Mouse (Mus musculus): Measurements from ENCODE around the gene Clrn3. TPM values are rescaled to one million over a fixed set of nuclear protein-coding genes. Genes with fewer than 3 reads are reported as not detected.
"Not testable (repeated sequence)": the region's sequence is repeated elsewhere in the genome, so short reads cannot be mapped to it uniquely, and the experiment has no call there.

Clrn3 gene
- 14.3 and 17.3 TPM in 2 replicates for polyA plus RNA-seq (2015; fragmentation: Nextera tagmentation; extraction: Ambion mirVana)

- ATAC-seq (ENCODE audit: low FRiP score, low TSS enrichment) = 0 out of 2 replicates have a peak, but pooled peaks have one; percentile 57
- WGBS = 52% methylated on average over 7 of the region's 7 CpGs
These were observed at the start of gene Clrn3 for GRCm38 (mm10) chr7:135528515-135528914. Gene Clrn3 (minus strand): TSS chr7:135528654.

DNA sequence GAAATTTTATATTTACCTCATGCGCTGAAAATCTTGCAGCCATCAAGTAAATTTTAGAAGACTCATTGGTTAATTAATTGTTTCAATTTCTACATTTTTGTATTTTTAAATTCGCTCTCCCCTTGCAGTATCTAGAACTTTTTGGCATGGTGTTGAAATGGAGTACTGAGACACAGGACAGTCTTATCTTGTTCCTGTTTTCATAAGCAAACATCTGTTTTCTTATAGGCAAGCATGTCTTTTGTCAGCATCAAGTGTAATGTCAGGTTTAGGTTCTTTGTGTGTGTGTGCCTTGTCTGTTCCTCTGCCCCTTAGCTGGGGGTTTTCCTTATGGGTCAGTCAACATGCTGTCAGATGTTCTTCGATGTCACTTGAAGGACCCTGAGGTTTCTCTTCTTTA, 47.9 kb upstream of the Clrn3 start:
- no peak for ATAC-seq (ENCODE audit: low FRiP score, low TSS enrichment)
- H3K4me2 ChIP-seq (replicated peaks; ENCODE audit: low read depth, low read length) = no peak overlapping the region
- H3K4me3 ChIP-seq (ENCODE audit: low read length) = no peak overlapping the region
- no peak overlapping the region for H3K9ac ChIP-seq (replicated peaks; ENCODE audit: low read length)
- H3K4me1 ChIP-seq (ENCODE audit: insufficient read depth, low read length) = no peaks in the 10 kb centered on the region
- H3K27me3 ChIP-seq (ENCODE audit: insufficient read depth, low read length) = no peaks in the 10 kb centered on the region
- no peaks in the 10 kb centered on the region for H3K36me3 ChIP-seq (ENCODE audit: insufficient read depth, low read length)
- H3K27ac ChIP-seq (ENCODE audit: low read length) = no peak overlapping the region
- H3K9me3 ChIP-seq (ENCODE audit: low read length) = no peaks in the 10 kb centered on the region
- WGBS = 95% methylated on average over 3 of the region's 3 CpGs

More at GRCm38 (mm10) chr7:135528515-135528914, at the start of gene Clrn3:
- Histone ChIP-seq H3K4me3 (ENCODE audit: low read length) (peak within 1 kb of the TSS; percentile 14), H3K36me3 (ENCODE audit: insufficient read depth, low read length) (no peaks in the 10 kb centered on the region), H3K27ac (ENCODE audit: low read length) (peak within 1 kb of the TSS; percentile 52; the same call in 1 of the 2 replicates), H3K4me2 (replicated peaks; ENCODE audit: low read depth, low read length) (peak within 1 kb of the TSS; percentile 11; the same call in 1 of the 2 replicates), H3K9ac (replicated peaks; ENCODE audit: low read length) (no peak within 1 kb of the TSS), H3K9me3 (ENCODE audit: low read length) (no peaks in the 10 kb centered on the region), H3K27me3 (ENCODE audit: insufficient read depth, low read length) (no peaks in the 10 kb centered on the region), H3K4me1 (ENCODE audit: insufficient read depth, low read length) (peaks cover 14% of the 10 kb centered on the region)

DNA sequence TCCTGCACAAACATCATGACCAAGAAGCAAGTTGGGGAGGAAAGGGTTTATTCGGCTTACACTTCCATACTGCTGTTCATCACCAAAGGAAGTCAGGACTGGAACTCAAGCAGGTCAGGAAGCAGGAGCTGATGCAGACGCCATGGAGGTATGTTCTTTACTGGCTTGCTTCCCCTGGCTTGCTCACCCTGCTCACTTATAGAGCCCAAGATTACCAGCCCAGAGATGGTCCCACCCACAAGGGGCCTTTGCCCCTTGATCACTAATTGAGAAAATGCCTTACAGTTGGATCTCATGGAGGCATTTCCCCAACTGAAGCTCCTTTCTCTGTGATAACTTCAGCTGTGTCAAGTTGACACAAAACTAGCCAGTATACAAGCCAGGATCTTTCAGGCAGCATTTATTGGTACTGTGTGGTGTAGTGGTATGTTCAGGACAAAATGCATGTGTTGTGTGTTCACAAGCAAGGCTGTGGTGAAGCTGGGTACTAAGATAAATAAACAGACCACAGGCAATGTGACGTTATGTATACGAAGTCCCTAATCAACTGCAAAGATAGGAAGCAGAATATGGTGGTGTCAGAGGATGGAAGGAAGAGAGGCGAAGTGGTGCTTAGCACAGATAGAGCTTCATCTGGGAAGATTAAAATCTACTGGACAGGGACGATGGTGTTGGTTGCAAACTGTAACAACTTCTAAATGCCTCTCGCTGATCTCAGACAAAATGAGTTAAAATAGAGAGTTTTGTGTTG, 47.0 kb upstream of the Clrn3 start:
- ATAC-seq (ENCODE audit: low FRiP score, low TSS enrichment); H3K27me3 ChIP-seq (ENCODE audit: insufficient read depth, low read length); H3K27ac ChIP-seq (ENCODE audit: low read length); H3K36me3 ChIP-seq (ENCODE audit: insufficient read depth, low read length); H3K9ac ChIP-seq (replicated peaks; ENCODE audit: low read length); H3K9me3 ChIP-seq (ENCODE audit: low read length); H3K4me2 ChIP-seq (replicated peaks; ENCODE audit: low read depth, low read length); H3K4me3 ChIP-seq (ENCODE audit: low read length); H3K4me1 ChIP-seq (ENCODE audit: insufficient read depth, low read length): not testable (repeated sequence)
- WGBS = 78% methylated on average over 7 of the region's 7 CpGs

DNA sequence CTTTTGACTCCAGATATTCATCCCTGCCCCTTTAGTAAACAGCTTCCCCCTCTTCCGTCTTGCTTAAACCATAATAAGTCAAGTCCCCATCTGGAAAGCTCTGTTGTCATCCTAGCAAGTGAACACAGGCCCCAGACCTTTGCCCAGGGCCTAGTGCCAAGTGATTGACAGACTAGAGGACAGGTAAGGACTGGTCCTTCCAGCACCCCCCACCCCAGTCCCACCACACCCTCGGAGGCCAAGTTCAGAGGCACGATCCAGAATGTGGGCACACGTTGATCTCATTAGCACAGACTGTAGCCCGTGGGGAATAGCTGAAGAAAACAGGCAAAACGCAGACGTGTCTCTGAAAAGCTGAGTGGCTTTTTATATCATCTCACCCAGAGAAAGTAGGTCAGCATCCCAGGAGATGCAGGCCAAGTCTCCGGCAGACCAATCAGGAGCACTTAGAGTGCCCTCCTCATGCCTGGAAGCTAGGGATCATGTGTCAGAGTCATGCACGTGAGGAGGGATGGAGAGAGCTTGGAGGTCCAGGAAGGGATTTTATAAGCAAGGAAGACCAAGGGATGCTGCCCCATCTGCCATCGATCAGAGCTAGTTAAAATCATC, 43.6 kb upstream of the Clrn3 start:
- no peak for ATAC-seq (ENCODE audit: low FRiP score, low TSS enrichment)
- H3K9me3 ChIP-seq (ENCODE audit: low read length) = no peaks in the 10 kb centered on the region
- 66% methylated on average over 10 of the region's 10 CpGs for WGBS
- H3K4me2 ChIP-seq (replicated peaks; ENCODE audit: low read depth, low read length) = no peak overlapping the region
- no peak overlapping the region for H3K27ac ChIP-seq (ENCODE audit: low read length)
- H3K4me3 ChIP-seq (ENCODE audit: low read length) = no peak overlapping the region
- no peaks in the 10 kb centered on the region for H3K4me1 ChIP-seq (ENCODE audit: insufficient read depth, low read length)
- no peaks in the 10 kb centered on the region for H3K36me3 ChIP-seq (ENCODE audit: insufficient read depth, low read length)
- H3K27me3 ChIP-seq (ENCODE audit: insufficient read depth, low read length) = no peaks in the 10 kb centered on the region
- H3K9ac ChIP-seq (replicated peaks; ENCODE audit: low read length) = no peak overlapping the region

GRCm38 (mm10) chr7:135571392-135571791, 42.9 kb upstream of the Clrn3 start:
- H3K36me3 ChIP-seq (ENCODE audit: insufficient read depth, low read length) = no peaks in the 10 kb centered on the region
- no peaks in the 10 kb centered on the region for H3K9me3 ChIP-seq (ENCODE audit: low read length)
- ATAC-seq (ENCODE audit: low FRiP score, low TSS enrichment) = no peak
- no peak overlapping the region for H3K4me3 ChIP-seq (ENCODE audit: low read length)
- H3K27ac ChIP-seq (ENCODE audit: low read length) = no peak overlapping the region
- H3K9ac ChIP-seq (replicated peaks; ENCODE audit: low read length) = no peak overlapping the region
- no peaks in the 10 kb centered on the region for H3K4me1 ChIP-seq (ENCODE audit: insufficient read depth, low read length)
- no peak overlapping the region for H3K4me2 ChIP-seq (replicated peaks; ENCODE audit: low read depth, low read length)
- no peaks in the 10 kb centered on the region for H3K27me3 ChIP-seq (ENCODE audit: insufficient read depth, low read length)

DNA sequence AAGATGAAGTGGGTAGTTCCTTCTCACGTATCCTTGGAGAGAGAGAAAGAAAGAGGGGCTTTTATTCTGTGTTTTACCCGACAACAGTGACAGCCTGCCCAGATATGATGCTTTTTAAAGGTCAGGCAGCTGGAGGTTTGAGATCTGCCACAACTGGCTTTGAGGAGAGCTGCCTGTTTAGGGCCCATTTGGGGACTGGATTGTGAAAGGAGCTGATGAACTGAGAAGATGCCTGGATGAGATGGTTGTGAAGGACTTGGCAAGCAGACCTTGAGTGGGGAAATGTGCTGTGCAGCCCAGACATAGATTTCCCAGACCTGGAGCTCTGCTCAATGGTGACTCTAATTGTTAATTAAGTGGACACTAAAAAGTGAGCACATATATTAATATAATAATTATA, 40.1 kb upstream of the Clrn3 start:
- Histone ChIP-seq H3K4me1 (ENCODE audit: insufficient read depth, low read length) (no peaks in the 10 kb centered on the region), H3K9ac (replicated peaks; ENCODE audit: low read length) (no peak overlapping the region), H3K4me3 (ENCODE audit: low read length) (no peak overlapping the region), H3K9me3 (ENCODE audit: low read length) (no peaks in the 10 kb centered on the region), H3K4me2 (replicated peaks; ENCODE audit: low read depth, low read length) (no peak overlapping the region), H3K27me3 (ENCODE audit: insufficient read depth, low read length) (no peaks in the 10 kb centered on the region), H3K36me3 (ENCODE audit: insufficient read depth, low read length) (no peaks in the 10 kb centered on the region), H3K27ac (ENCODE audit: low read length) (no peak overlapping the region)
- no peak for ATAC-seq (ENCODE audit: low FRiP score, low TSS enrichment)
- WGBS = 83% methylated on average over 2 of the region's 2 CpGs

GRCm38 (mm10) chr7:135567582-135567981, 39.1 kb upstream of the Clrn3 start:
- H3K36me3 ChIP-seq (ENCODE audit: insufficient read depth, low read length) = no peaks in the 10 kb centered on the region

GRCm38 (mm10) chr7:135566013-135566412, 37.6 kb upstream of the Clrn3 start:
- no peak overlapping the region for H3K27ac ChIP-seq (ENCODE audit: low read length)
- ATAC-seq (ENCODE audit: low FRiP score, low TSS enrichment) = no peak
- no peak overlapping the region for H3K4me3 ChIP-seq (ENCODE audit: low read length)
- H3K9me3 ChIP-seq (ENCODE audit: low read length) = no peaks in the 10 kb centered on the region
- no peaks in the 10 kb centered on the region for H3K4me1 ChIP-seq (ENCODE audit: insufficient read depth, low read length)
- 90% methylated on average over 5 of the region's 5 CpGs for WGBS
- H3K4me2 ChIP-seq (replicated peaks; ENCODE audit: low read depth, low read length) = no peak overlapping the region
- no peaks in the 10 kb centered on the region for H3K36me3 ChIP-seq (ENCODE audit: insufficient read depth, low read length)
- no peak overlapping the region for H3K9ac ChIP-seq (replicated peaks; ENCODE audit: low read length)
- H3K27me3 ChIP-seq (ENCODE audit: insufficient read depth, low read length) = no peaks in the 10 kb centered on the region

More at GRCm38 (mm10) chr7:135567582-135567981, 39.1 kb upstream of the Clrn3 start:
- Histone ChIP-seq H3K4me1 (ENCODE audit: insufficient read depth, low read length) (no peaks in the 10 kb centered on the region), H3K4me3 (ENCODE audit: low read length) (no peak overlapping the region), H3K9me3 (ENCODE audit: low read length) (no peaks in the 10 kb centered on the region), H3K4me2 (replicated peaks; ENCODE audit: low read depth, low read length) (no peak overlapping the region), H3K27ac (ENCODE audit: low read length) (no peak overlapping the region), H3K9ac (replicated peaks; ENCODE audit: low read length) (no peak overlapping the region), H3K27me3 (ENCODE audit: insufficient read depth, low read length) (no peaks in the 10 kb centered on the region)
- WGBS = 100% methylated on average over 1 of the region's 1 CpGs
- no peak for ATAC-seq (ENCODE audit: low FRiP score, low TSS enrichment)

DNA sequence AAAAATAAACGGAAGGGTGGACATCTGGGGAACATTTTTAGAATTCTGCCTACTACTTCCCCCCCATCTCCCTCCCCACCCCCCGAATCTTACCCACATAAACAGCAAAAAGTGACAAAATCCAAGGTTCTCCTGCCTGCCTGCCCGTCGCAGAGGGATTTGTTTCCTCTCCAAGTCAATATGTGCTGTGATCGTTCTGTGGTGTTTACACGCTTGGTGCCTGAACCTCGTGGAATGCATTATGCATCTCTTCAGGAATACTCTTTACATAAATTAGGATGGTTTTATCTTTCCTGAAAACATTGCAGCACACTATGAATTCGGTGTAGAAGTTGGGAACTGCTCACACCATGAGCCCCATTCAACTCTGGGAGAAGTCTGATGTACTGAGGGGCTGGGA, 35.6 kb upstream of the Clrn3 start:
- Histone ChIP-seq H3K4me2 (replicated peaks; ENCODE audit: low read depth, low read length) (no peak overlapping the region), H3K36me3 (ENCODE audit: insufficient read depth, low read length) (no peaks in the 10 kb centered on the region), H3K4me1 (ENCODE audit: insufficient read depth, low read length) (no peaks in the 10 kb centered on the region), H3K9ac (replicated peaks; ENCODE audit: low read length) (no peak overlapping the region), H3K4me3 (ENCODE audit: low read length) (no peak overlapping the region), H3K27ac (ENCODE audit: low read length) (no peak overlapping the region), H3K9me3 (ENCODE audit: low read length) (no peaks in the 10 kb centered on the region), H3K27me3 (ENCODE audit: insufficient read depth, low read length) (no peaks in the 10 kb centered on the region)
- no peak for ATAC-seq (ENCODE audit: low FRiP score, low TSS enrichment)
- 83% methylated on average over 8 of the region's 8 CpGs for WGBS

DNA sequence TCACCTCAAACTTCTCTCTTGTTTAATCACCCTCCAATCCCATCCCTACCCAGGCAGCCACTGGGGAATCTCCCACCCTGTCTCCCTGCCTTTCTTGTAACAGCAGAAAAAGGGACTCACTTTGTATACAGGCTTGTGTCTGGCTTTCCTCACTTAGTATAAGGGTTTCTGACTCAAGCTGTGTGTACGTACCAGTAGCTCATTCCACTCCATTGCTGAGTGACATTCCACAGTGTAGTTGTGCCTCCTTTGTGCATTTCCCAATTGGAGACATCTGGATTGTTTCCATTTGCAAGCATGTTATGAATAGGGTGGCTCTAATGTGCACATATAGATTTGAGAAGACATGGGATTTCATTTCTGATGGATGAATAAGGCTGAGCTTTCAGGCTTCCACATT, 31.8 kb upstream of the Clrn3 start:
- Histone ChIP-seq H3K27ac (ENCODE audit: low read length) (no peak overlapping the region), H3K36me3 (ENCODE audit: insufficient read depth, low read length) (no peaks in the 10 kb centered on the region), H3K4me1 (ENCODE audit: insufficient read depth, low read length) (no peaks in the 10 kb centered on the region), H3K27me3 (ENCODE audit: insufficient read depth, low read length) (no peaks in the 10 kb centered on the region), H3K9me3 (ENCODE audit: low read length) (no peaks in the 10 kb centered on the region), H3K4me2 (replicated peaks; ENCODE audit: low read depth, low read length) (no peak overlapping the region), H3K4me3 (ENCODE audit: low read length) (no peak overlapping the region), H3K9ac (replicated peaks; ENCODE audit: low read length) (no peak overlapping the region)
- WGBS = 74% methylated on average over 1 of the region's 1 CpGs
- no peak for ATAC-seq (ENCODE audit: low FRiP score, low TSS enrichment)

Data from kidney, embryonic 16.5 days (tissue).